Mouse (Mus musculus) heart, postnatal 0 days (tissue): ENCODE measurements at regions not wholly inside any gene's neighbourhood (a gene's known extent, or its start where the extent isn't known, plus 50 kb on each side); places are given as distances from the start of the nearest gene placed in this dataset.

Experiments
- CTCF ChIP-seq: IDR thresholded peaks from 2 replicates; pipeline ENCODE4 v1.5.1; 2016; ENCODE audit warnings: antibody characterized with exemption, control low read depth, low read depth
- EP300 ChIP-seq: IDR thresholded peaks from 2 replicates; pipeline ENCODE4 v1.6.1; 2016; ENCODE audit warnings: antibody characterized with exemption, low read depth

GRCm38 (mm10) chr6:50760367-50760766 lies 106.1 kb upstream of the Npvf start:
- TF ChIP-seq EP300, result no peak
- no peak for TF ChIP-seq CTCF
